Mouse (Mus musculus): ENCODE results near the gene Slc35f6. TPM values are rescaled to one million over a fixed set of nuclear protein-coding genes. Genes with fewer than 3 reads are reported as not detected.
"Not testable (repeated sequence)": the region's sequence is repeated elsewhere in the genome, so short reads cannot be mapped to it uniquely, and the experiment has no call there.

The Slc35f6 gene
- polyA plus RNA-seq, 1 experiment from 2014 or later, result 32.8 TPM

DNA sequence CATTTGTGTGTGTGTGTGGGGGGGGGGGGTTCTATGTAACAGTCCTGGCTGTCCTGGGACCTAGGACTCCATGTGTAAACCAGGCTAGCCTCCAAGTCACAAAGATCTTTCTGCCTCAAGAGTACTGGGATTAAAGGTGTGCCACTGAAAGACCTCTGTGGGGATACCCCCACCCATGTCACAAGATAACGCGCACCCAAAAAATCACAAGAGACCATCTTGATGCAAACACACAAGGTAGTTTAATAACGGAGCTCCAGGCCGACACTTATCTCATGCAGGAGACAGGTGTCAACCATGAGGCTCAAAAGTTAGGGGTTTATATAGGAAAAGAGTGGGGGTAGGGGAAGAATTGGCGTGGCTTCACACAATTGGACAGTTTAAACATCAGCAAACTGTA lies 13.1 kb downstream of the Slc35f6 start:
- Histone ChIP-seq H3K4me3 (replicated peaks) (no peak overlapping the region), H3K27ac (replicated peaks) (no peak overlapping the region), H3K4me1 (no peaks in the 10 kb centered on the region), H3K9ac (replicated peaks) (no peak overlapping the region), H3K9me3 (replicated peaks) (no peaks in the 10 kb centered on the region), H3K27me3 (replicated peaks) (no peaks in the 10 kb centered on the region), H3K4me2 (no peak overlapping the region), H3K36me3 (peaks cover 29% of the 10 kb centered on the region)
- WGBS, result 97% methylated on average over 5 of the region's 5 CpGs
- ATAC-seq (ENCODE audit: low FRiP score), result no peak

GRCm38 (mm10) chr5:30665360-30665759 lies 17.6 kb downstream of the Slc35f6 start:
- H3K4me3 ChIP-seq (replicated peaks), result no peak overlapping the region
- H3K4me2 ChIP-seq, result no peak overlapping the region
- H3K4me1 ChIP-seq, result peaks cover 10% of the 10 kb centered on the region
- H3K27ac ChIP-seq (replicated peaks), result no peak overlapping the region
- H3K9me3 ChIP-seq (replicated peaks), result no peaks in the 10 kb centered on the region
- no peaks in the 10 kb centered on the region for H3K27me3 ChIP-seq (replicated peaks)
- no peaks in the 10 kb centered on the region for H3K36me3 ChIP-seq
- no peak for ATAC-seq (ENCODE audit: low FRiP score)
- 93% methylated on average over 9 of the region's 9 CpGs for WGBS
- H3K9ac ChIP-seq (replicated peaks), result no peak overlapping the region

GRCm38 (mm10) chr5:30665968-30666367 lies 18.2 kb downstream of the Slc35f6 start:
- WGBS, result 60% methylated on average over 6 of the region's 6 CpGs
- Histone ChIP-seq H3K4me3 (replicated peaks) (peak overlapping the region; percentile 81), H3K4me2 (peak overlapping the region; percentile 95), H3K27me3 (replicated peaks) (no peaks in the 10 kb centered on the region), H3K9ac (replicated peaks) (peak overlapping the region; percentile 49), H3K9me3 (replicated peaks) (no peaks in the 10 kb centered on the region), H3K4me1 (peaks cover 10% of the 10 kb centered on the region), H3K36me3 (no peaks in the 10 kb centered on the region), H3K27ac (replicated peaks) (peak overlapping the region; percentile 73)
- ATAC-seq (ENCODE audit: low FRiP score), result no peak

DNA sequence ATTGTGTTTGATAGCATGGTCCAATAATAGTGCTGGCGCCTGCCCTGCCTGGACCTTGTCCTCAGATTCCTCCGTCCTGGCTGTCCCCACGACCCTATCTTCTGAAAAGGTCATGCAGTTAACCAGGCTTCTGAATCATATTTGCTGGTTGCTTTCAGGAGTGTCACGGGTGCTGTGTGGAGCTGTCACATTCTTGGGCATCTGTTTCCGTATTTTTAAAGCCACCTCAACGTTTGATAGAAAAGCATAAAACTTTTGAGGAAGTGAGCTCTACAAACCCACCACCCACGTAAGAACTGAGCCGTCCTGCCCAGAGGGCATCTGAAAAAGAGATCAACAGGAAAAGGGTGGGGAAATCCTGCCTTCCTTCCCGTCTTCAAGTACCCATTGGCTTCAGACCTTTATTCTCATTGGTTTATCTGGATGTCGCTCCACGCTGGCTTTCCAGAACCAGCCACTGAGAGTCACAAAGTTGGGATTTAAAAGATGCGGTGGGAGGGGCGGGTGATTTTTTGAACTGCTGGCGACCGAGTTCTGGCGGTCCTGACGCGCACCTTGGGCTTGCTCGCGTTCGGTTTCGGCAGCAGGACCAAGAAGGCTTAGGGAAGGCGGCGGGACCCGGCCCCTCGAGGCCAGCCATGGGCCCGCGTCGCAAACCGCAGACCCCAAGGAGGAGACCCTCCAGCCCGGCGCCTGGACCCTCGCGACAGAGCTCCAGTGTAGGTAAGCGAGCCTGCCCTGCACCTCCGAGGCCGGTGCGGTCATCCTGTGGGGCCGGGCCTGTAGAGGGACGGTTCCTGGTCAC lies 18.9 kb downstream of the Slc35f6 start, which contains the start of gene Cenpa:
Gene Cenpa, plus strand, starts transcription at position 387 of the 805 bp plus-strand sequence.
- peak; percentile 96 for ATAC-seq (ENCODE audit: low FRiP score)
- H3K36me3 ChIP-seq, result no peaks in the 10 kb centered on the region
- peaks cover 10% of the 10 kb centered on the region for H3K4me1 ChIP-seq
- peak within 1 kb of the TSS; percentile 81 for H3K4me3 ChIP-seq (replicated peaks)
- under 1% methylated on average over 40 of the region's 40 CpGs for WGBS
- no peaks in the 10 kb centered on the region for H3K9me3 ChIP-seq (replicated peaks)
- peak within 1 kb of the TSS; percentile 68 for H3K9ac ChIP-seq (replicated peaks)
- peak within 1 kb of the TSS; percentile 73 for H3K27ac ChIP-seq (replicated peaks)
- peak within 1 kb of the TSS; percentile 95 for H3K4me2 ChIP-seq
- H3K27me3 ChIP-seq (replicated peaks), result no peaks in the 10 kb centered on the region

GRCm38 (mm10) chr5:30667215-30667614 lies 19.5 kb downstream of the Slc35f6 start:
- Histone ChIP-seq H3K27ac (replicated peaks) (no peak overlapping the region), H3K4me3 (replicated peaks) (peak overlapping the region; percentile 81), H3K4me1 (peaks cover 10% of the 10 kb centered on the region), H3K36me3 (no peaks in the 10 kb centered on the region), H3K9ac (replicated peaks) (peak overlapping the region; percentile 68), H3K9me3 (replicated peaks) (no peaks in the 10 kb centered on the region), H3K4me2 (peak overlapping the region; percentile 95), H3K27me3 (replicated peaks) (no peaks in the 10 kb centered on the region)
- WGBS, result 0% methylated on average over 13 of the region's 13 CpGs
- no peak for ATAC-seq (ENCODE audit: low FRiP score)

DNA sequence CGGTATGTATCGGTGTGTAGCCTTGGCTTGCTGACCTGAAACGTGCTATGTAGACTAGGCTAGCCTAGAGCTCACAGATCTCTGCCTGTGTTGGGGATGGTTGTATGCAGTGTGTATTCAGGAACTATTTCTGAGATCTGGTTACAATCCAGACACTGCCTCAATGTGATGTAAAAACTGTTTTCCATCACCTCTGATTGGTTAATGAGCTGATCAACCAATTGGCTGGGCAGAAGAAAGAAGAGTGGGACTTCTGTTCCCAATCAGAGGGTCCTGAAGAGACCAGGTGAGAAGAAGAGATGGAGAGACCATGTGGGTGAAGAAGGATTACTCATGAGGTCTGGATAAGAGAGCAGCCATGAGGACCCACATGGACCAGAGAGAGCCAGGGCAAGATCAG lies 20.0 kb downstream of the Slc35f6 start:
- Histone ChIP-seq H3K27ac (replicated peaks) (no peak overlapping the region), H3K4me1 (peaks cover 10% of the 10 kb centered on the region), H3K9me3 (replicated peaks) (no peaks in the 10 kb centered on the region), H3K9ac (replicated peaks) (peak overlapping the region; percentile 68; the same call in 1 of the 2 replicates), H3K4me3 (replicated peaks) (peak overlapping the region; percentile 81), H3K4me2 (peak overlapping the region; percentile 95), H3K27me3 (replicated peaks) (no peaks in the 10 kb centered on the region), H3K36me3 (no peaks in the 10 kb centered on the region)
- WGBS, result 9% methylated on average over 3 of the region's 3 CpGs
- ATAC-seq (ENCODE audit: low FRiP score), result no peak

DNA sequence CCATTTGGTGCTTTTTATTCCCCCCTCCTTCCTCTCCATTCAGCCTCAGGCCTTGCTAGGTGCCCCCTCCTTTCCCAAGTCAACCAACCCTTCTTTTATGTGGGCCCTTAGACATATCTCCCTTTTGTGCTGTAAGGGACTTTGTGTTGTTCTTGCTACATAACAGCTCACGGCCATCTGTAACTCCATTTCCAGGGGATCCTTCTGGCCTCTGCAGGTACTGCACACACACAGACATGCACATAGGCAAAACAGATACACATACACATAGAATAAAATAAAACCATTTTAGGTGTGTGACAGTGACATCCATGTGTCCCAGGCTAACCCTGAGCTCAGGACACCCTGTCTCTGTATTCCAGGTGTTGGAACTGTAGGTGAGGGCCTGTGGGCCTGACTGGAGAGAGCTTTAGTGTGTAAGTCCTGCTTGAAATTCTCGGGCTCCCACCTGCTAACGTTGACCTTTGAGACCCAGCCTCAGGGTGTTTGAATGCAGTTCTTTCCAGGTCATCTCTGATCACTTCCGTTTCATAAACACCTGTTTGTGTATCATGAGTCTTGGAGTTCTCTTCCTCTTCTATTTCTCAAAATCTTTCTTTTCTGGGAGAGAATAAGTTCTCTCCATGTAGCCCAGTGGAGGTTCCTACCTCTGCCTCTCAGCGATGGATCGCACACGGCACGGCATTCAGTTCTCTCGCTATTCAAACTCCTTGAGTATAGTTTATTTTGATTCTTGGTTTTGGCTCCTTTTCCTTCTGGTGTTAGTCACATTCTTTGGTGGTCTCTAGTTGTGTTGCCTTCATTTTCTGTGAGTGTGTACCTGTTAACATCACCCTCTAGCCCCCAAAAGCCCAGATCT lies 21.1 kb downstream of the Slc35f6 start:
- Histone ChIP-seq H3K4me3 (replicated peaks) (no peak overlapping the region), H3K9ac (replicated peaks) (no peak overlapping the region), H3K4me2 (no peak overlapping the region), H3K36me3 (no peaks in the 10 kb centered on the region), H3K27ac (replicated peaks) (no peak overlapping the region), H3K27me3 (replicated peaks) (no peaks in the 10 kb centered on the region), H3K4me1 (peaks cover 10% of the 10 kb centered on the region), H3K9me3 (replicated peaks) (no peaks in the 10 kb centered on the region)
- WGBS, result 95% methylated on average over 9 of the region's 9 CpGs
- no peak for ATAC-seq (ENCODE audit: low FRiP score)

DNA sequence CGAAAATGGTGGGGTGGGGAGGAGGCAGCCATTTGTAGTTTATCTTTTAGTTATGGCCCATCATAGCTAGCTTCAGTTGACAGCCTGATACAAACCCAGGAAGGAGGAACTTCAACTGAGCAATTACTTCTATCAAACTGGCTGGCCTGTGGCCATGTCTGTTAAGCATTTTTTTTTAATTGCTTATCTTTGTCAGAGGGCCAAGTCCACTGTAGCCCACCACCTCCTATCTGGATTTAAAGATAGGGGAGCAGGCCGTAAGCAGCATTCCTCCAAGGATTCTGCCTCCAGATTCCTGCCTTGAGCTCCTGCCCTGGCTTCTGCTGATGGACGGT lies 21.7 kb downstream of the Slc35f6 start:
- H3K9ac ChIP-seq (replicated peaks), result no peak overlapping the region
- no peak overlapping the region for H3K27ac ChIP-seq (replicated peaks)
- no peak for ATAC-seq (ENCODE audit: low FRiP score)
- H3K9me3 ChIP-seq (replicated peaks), result no peaks in the 10 kb centered on the region
- H3K27me3 ChIP-seq (replicated peaks), result no peaks in the 10 kb centered on the region
- H3K4me2 ChIP-seq, result no peak overlapping the region
- H3K4me1 ChIP-seq, result peaks cover 10% of the 10 kb centered on the region
- no peak overlapping the region for H3K4me3 ChIP-seq (replicated peaks)
- H3K36me3 ChIP-seq, result no peaks in the 10 kb centered on the region
- WGBS, result 92% methylated on average over 3 of the region's 3 CpGs

- no peak overlapping the region for H3K27ac ChIP-seq (replicated peaks)
- H3K4me2 ChIP-seq, result no peak overlapping the region
- ATAC-seq (ENCODE audit: low FRiP score), result no peak
- no peaks in the 10 kb centered on the region for H3K36me3 ChIP-seq
- peaks cover 10% of the 10 kb centered on the region for H3K4me1 ChIP-seq
- no peaks in the 10 kb centered on the region for H3K9me3 ChIP-seq (replicated peaks)
- WGBS, result 95% methylated on average over 7 of the region's 7 CpGs
- H3K9ac ChIP-seq (replicated peaks), result no peak overlapping the region
- H3K27me3 ChIP-seq (replicated peaks), result no peaks in the 10 kb centered on the region
- H3K4me3 ChIP-seq (replicated peaks), result no peak overlapping the region
Measured at GRCm38 (mm10) chr5:30670091-30670490, 22.4 kb downstream of the Slc35f6 start.

- Histone ChIP-seq H3K27me3 (replicated peaks) (no peaks in the 10 kb centered on the region), H3K4me2 (no peak overlapping the region), H3K4me3 (replicated peaks) (no peak overlapping the region), H3K27ac (replicated peaks) (no peak overlapping the region), H3K36me3 (no peaks in the 10 kb centered on the region), H3K4me1 (no peaks in the 10 kb centered on the region), H3K9me3 (replicated peaks) (no peaks in the 10 kb centered on the region), H3K9ac (replicated peaks) (no peak overlapping the region)
- no peak for ATAC-seq (ENCODE audit: low FRiP score)
- 86% methylated on average over 7 of the region's 7 CpGs for WGBS
Measured at GRCm38 (mm10) chr5:30674001-30674400, 26.3 kb downstream of the Slc35f6 start.

- Histone ChIP-seq H3K27ac (replicated peaks) (no peak overlapping the region), H3K9ac (replicated peaks) (no peak overlapping the region), H3K4me2 (no peak overlapping the region), H3K36me3 (no peaks in the 10 kb centered on the region), H3K4me1 (no peaks in the 10 kb centered on the region), H3K27me3 (replicated peaks) (no peaks in the 10 kb centered on the region), H3K9me3 (replicated peaks) (no peaks in the 10 kb centered on the region), H3K4me3 (replicated peaks) (no peak overlapping the region)
- ATAC-seq (ENCODE audit: low FRiP score), result no peak
- whole genome bisulfite sequencing, result 89% methylated on average over 7 of the region's 7 CpGs
Measured at GRCm38 (mm10) chr5:30676800-30677199, 29.1 kb downstream of the Slc35f6 start.

DNA sequence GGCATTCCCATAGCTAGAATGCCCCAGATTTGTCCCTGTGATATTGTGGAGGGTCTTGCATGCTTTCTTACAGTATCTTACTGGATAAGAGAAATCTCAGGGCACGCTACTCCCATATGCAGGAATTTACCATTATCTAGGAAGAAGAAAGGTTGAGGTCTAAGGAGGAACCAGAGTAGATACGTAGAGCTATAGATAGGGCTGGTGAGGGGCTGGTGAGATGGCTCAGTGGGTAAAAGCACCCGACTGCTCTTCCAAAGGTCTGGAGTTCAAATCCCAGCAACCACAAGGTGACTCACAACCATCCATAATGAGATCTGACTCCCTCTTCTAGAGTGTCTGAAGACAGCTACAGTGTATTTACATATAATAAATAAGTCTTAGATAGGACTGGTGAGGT lies 30.3 kb downstream of the Slc35f6 start:
- H3K9ac ChIP-seq (replicated peaks); H3K4me3 ChIP-seq (replicated peaks); H3K4me1 ChIP-seq; H3K27ac ChIP-seq (replicated peaks); H3K27me3 ChIP-seq (replicated peaks); H3K4me2 ChIP-seq; H3K36me3 ChIP-seq; H3K9me3 ChIP-seq (replicated peaks); ATAC-seq (ENCODE audit: low FRiP score): not testable (repeated sequence)
- 95% methylated on average over 3 of the region's 3 CpGs for WGBS

Measured in neural tube, embryonic 15.5 days (tissue).